Mouse (Mus musculus) neural tube, embryonic 11.5 days (tissue): ENCODE measurements around the gene Lingo1. TPM values are rescaled to one million over a fixed set of nuclear protein-coding genes. Genes with fewer than 3 reads are reported as not detected.

ENCODE experiments used
- ATAC-seq: fragments of 200-750 bp; cut with Nextera tagmentation; 2 replicates; pipeline ENCODE4 v1.8.0; 2017; ENCODE audit warnings: moderate number of reproducible peaks, mild to moderate bottlenecking, moderate TSS enrichment, moderate library complexity; ENCODE audit not compliant: insufficient read depth, low FRiP score, low TSS enrichment
- DNase-seq: peaks from one replicate; pipeline ENCODE4 v3.0.0-alpha.2; 2015; ENCODE audit warnings: low spot score
- H3K27ac ChIP-seq: fragments of 300-500 bp; sonication (generic); 2 replicates; pipeline ENCODE4 v1.5.1; 2014; ENCODE audit warnings: low read depth, mild to moderate bottlenecking, low read length
- H3K27me3 ChIP-seq: fragments of 300-500 bp; sonication (generic); 2 replicates; pipeline ENCODE4 v1.6.1; 2014; ENCODE audit warnings: mild to moderate bottlenecking, low read length, mixed read lengths; ENCODE audit not compliant: control insufficient read depth, insufficient read depth
- H3K36me3 ChIP-seq: fragments of 300-500 bp; sonication (generic); 2 replicates; pipeline ENCODE4 v1.6.1; 2014; ENCODE audit warnings: mild to moderate bottlenecking, low read length, moderate library complexity, mixed read lengths; ENCODE audit not compliant: control insufficient read depth, insufficient read depth
- H3K4me1 ChIP-seq: fragments of 300-500 bp; sonication (generic); 2 replicates; pipeline ENCODE4 v1.6.1; 2014; ENCODE audit warnings: low read length, mixed read lengths; ENCODE audit not compliant: control insufficient read depth, insufficient read depth
- H3K4me2 ChIP-seq: fragments of 300-500 bp; sonication (generic); 2 replicates; pipeline ENCODE4 v1.6.1; 2014; ENCODE audit warnings: low read depth, mild to moderate bottlenecking, moderate library complexity
- H3K4me3 ChIP-seq: fragments of 300-500 bp; sonication (generic); 2 replicates; pipeline ENCODE4 v1.5.1; 2014; ENCODE audit warnings: low read depth, low read length
- H3K9ac ChIP-seq: fragments of 300-500 bp; sonication (generic); 2 replicates; pipeline ENCODE4 v1.6.1; 2014; ENCODE audit warnings: mild to moderate bottlenecking, low read length
- H3K9me3 ChIP-seq: fragments of 300-500 bp; sonication (generic); 2 replicates; pipeline ENCODE4 v1.6.1; 2016; ENCODE audit warnings: low read length; ENCODE audit not compliant: control insufficient read depth
- WGBS: fragments of 180-500 bp; shearing (Covaris S2); extraction: QIAGEN DNeasy Blood & Tissue Kit; methylation state at CpG from one replicate; pipeline ENCODE4 v1.1.7; 2014; 5-methylcytosine and 5-hydroxymethylcytosine counted together
- polyA plus RNA-seq: library from polyadenylated mRNA; unstranded; fragments of >200 nt; fragmentation: Nextera tagmentation; extraction: Ambion mirVana; gene quantifications from 2 replicates; pipeline ENCODE4 v1.2.1, GENCODE M21; 2014

Gene Lingo1
- polyA plus RNA-seq, 1 experiment from 2014 or later = 14.7 TPM

DNA sequence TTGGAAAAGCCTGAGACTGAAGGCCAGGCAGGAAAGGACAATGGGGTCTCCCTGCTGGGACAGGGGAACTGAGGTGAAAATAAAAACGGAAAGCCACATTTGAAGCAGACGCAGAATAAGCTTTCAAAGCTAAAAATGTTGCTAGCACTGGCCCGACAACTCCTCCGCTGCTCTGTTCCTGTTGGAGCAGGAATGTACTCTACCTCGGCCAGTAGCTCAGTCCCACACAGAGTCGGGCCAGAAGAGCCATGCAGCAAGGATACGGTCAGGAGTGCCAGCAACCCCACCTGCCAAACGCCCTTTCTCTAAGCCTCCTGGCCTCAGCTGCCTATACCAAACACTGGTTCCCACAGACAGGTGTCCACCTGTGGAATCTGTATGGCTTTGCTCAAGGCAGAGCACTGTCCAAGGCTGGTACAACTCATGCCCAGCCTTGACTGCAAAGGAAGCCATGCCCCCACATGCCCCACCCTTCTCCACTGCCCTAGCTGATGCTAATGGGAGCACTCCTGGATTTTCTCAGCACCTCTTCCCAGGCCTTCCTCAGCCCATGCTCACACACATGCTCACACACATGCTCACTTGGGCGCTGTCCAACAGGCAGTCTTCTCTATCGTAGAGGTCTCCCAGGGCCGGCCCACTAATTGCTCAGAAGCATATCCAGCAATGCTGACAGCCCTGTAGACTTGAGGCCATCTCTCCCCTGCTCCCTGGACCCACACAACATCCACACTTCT, 74.0 kb downstream of the Lingo1 start:
- no peak overlapping the region for H3K4me3 ChIP-seq
- no peaks in the 10 kb centered on the region for H3K36me3 ChIP-seq
- H3K9ac ChIP-seq = no peak overlapping the region
- DNase-seq (no peak), ATAC-seq (no peak)
- no peaks in the 10 kb centered on the region for H3K4me1 ChIP-seq
- no peaks in the 10 kb centered on the region for H3K27me3 ChIP-seq
- H3K9me3 ChIP-seq = no peaks in the 10 kb centered on the region
- H3K4me2 ChIP-seq = no peak overlapping the region
- no peak overlapping the region for H3K27ac ChIP-seq
- WGBS = 80% methylated on average over 11 of the region's 11 CpGs

DNA sequence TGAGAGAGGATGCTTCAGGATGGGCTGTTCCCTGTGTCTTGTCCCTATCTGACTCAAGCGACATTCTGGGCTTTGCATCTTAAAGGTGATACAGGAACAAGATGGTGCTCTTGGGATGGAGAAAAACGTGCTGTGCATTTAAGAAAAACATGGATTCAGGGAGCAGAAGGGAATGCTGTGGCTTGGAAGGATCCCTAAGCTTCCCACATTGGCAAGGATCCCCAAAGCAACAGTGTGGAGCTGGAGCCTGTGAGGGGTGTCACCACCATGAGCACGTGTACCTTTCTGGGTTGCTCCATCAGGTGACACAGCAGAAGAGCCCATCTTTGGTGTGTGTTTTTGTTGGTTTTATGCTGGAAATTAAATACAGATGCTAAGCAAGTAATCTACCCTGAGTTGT, 77.3 kb downstream of the Lingo1 start:
- no peak overlapping the region for H3K4me2 ChIP-seq
- H3K9ac ChIP-seq = no peak overlapping the region
- H3K36me3 ChIP-seq = no peaks in the 10 kb centered on the region
- no peaks in the 10 kb centered on the region for H3K27me3 ChIP-seq
- H3K4me1 ChIP-seq = no peaks in the 10 kb centered on the region
- H3K9me3 ChIP-seq = no peaks in the 10 kb centered on the region
- ATAC-seq (no peak), DNase-seq (no peak)
- H3K27ac ChIP-seq = no peak overlapping the region
- H3K4me3 ChIP-seq = no peak overlapping the region
- 71% methylated on average over 3 of the region's 3 CpGs for WGBS

DNA sequence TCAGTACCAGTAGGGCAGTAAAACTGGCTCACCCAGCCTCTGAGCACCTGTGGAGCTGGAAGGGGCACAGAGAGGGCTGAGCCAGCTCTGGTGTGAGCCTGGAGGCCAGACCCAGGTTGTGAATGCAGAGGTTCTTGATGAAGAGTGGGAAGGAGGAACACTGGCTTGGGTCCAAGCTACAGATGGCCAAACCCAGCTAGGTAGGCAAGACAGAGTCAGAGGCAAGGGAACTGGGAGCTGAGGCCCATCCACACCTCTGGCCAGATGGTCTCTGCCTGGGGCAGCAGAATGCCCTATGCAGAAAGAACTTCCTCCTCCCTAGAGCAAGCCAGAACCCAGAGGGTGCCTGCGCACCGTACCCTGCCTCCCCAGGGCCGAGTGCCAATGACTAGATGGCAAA, 79.7 kb downstream of the Lingo1 start:
- Histone ChIP-seq H3K27me3 (no peaks in the 10 kb centered on the region), H3K36me3 (no peaks in the 10 kb centered on the region), H3K4me2 (no peak overlapping the region), H3K27ac (no peak overlapping the region), H3K4me1 (no peaks in the 10 kb centered on the region), H3K9ac (no peak overlapping the region), H3K9me3 (no peaks in the 10 kb centered on the region), H3K4me3 (no peak overlapping the region)
- no peak for DNase-seq
- no peak for ATAC-seq
- WGBS = 88% methylated on average over 3 of the region's 3 CpGs

DNA sequence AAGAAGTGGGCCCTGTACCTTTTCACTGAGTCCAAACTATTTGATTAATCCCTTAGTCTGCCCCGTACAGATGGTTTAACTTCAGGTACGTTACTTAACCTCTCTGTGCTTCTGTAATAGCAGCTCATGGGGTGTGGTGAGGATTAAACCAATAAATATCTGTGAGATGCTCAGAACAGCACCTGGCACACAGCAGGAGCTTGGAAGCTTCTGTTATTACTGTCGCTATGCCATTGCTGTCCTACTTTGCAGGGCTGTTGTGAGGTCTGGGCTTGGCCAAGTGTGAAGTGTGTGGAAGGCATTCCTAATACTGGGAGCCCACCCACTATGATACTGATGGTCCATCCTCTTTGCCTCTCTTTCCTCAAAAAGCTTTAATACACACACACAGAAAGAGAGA, 80.2 kb downstream of the Lingo1 start:
- H3K27me3 ChIP-seq = no peaks in the 10 kb centered on the region
- ATAC-seq (no peak), DNase-seq (no peak)
- WGBS = 83% methylated on average over 3 of the region's 3 CpGs
- H3K4me1 ChIP-seq = no peaks in the 10 kb centered on the region
- H3K4me2 ChIP-seq = no peak overlapping the region
- H3K9ac ChIP-seq = no peak overlapping the region
- no peaks in the 10 kb centered on the region for H3K36me3 ChIP-seq
- no peak overlapping the region for H3K4me3 ChIP-seq
- H3K9me3 ChIP-seq = no peaks in the 10 kb centered on the region
- no peak overlapping the region for H3K27ac ChIP-seq

DNA sequence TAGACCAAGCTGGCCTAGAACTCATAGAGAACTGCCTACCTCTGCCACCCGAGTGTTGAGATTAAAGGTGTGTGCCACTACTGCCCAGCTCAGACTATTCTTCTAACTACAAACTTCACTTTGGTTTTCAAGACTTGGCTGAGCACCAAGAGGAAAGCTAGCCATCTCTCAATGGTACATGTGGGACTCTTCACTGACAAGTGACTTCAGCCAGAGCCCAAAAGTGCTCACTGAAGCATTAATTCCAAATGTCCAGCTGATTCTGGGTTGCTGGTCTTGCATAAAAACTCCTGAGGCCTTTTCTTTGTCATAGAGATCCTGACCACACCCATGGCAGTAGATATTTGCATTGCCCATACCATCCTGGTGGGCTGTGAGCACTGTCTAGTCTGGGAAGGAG, 81.9 kb downstream of the Lingo1 start:
- no peak overlapping the region for H3K9ac ChIP-seq
- no peaks in the 10 kb centered on the region for H3K36me3 ChIP-seq
- ATAC-seq (no peak), DNase-seq (no peak)
- no peak overlapping the region for H3K4me2 ChIP-seq
- H3K4me3 ChIP-seq = no peak overlapping the region
- H3K27me3 ChIP-seq = no peaks in the 10 kb centered on the region
- whole genome bisulfite sequencing = 75% methylated on average over 1 of the region's 1 CpGs
- no peaks in the 10 kb centered on the region for H3K4me1 ChIP-seq
- H3K9me3 ChIP-seq = no peaks in the 10 kb centered on the region
- no peak overlapping the region for H3K27ac ChIP-seq

DNA sequence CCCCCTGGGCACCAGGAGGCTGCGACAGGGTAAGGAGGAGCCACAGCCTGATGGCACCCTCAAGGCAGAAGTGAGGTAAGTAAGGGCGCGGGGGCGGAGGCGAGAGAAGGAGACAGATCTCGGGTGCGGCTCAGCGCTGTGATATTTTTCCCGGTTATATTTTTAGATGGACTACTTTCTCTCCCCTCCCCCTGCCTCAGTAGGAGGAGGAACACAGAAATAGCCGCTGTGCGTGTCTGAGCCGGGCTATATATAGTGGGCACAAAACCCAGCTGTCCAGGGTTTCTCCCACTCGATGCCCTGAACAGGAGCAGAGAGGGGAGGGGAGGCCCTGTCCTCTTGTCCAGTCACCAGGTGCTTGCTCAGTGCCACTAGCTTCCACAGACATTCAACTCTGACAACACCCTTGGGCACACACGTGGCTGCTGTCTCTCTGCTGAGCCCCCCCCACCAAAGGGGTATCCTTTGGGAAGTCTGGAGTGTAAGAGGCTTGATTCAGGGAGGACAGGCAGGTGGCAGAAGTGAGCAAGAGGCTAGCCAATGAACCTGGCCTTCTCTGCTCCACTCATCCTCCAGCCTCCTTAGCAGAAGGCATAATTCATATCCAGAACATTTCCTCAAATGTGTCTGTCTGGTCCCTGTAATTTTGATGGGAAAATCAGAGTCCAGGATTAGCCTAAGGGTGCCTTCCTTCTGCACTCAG, 83.5 kb downstream of the Lingo1 start:
- Histone ChIP-seq H3K27me3 (no peaks in the 10 kb centered on the region), H3K27ac (no peak overlapping the region), H3K9ac (no peak overlapping the region), H3K36me3 (no peaks in the 10 kb centered on the region), H3K4me2 (no peak overlapping the region), H3K4me1 (no peaks in the 10 kb centered on the region), H3K9me3 (no peaks in the 10 kb centered on the region), H3K4me3 (no peak overlapping the region)
- DNase-seq (no peak), ATAC-seq (no peak)
- 70% methylated on average over 14 of the region's 14 CpGs for WGBS

DNA sequence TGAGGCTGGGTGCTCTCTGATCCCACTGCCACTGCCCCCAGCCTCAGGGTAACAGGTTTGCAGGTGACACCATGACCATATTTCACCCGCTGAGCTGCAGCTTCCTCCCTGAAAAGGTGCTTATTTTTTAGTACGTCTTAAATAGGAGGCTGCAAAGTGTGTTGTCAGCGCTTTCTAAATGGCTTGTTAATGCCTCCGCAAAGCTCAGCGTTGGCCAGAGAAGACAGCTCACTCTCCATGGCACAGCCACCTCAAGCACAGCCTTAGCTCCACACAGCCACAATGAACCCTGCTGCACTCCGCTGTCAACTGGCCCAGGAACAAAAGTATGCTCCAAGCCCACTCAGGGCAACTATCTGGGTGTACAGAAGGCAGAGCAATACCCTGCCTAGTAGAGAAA, 85.3 kb downstream of the Lingo1 start:
- ATAC-seq = no peak
- WGBS = 84% methylated on average over 6 of the region's 6 CpGs
- DNase-seq = no peak
- H3K4me2 ChIP-seq = no peak overlapping the region
- no peaks in the 10 kb centered on the region for H3K36me3 ChIP-seq
- H3K9me3 ChIP-seq = no peaks in the 10 kb centered on the region
- H3K27ac ChIP-seq = no peak overlapping the region
- no peak overlapping the region for H3K4me3 ChIP-seq
- no peaks in the 10 kb centered on the region for H3K27me3 ChIP-seq
- H3K9ac ChIP-seq = no peak overlapping the region
- 0 out of 2 replicates have a peak, but pooled peaks cover 4% of the 10 kb centered on the region for H3K4me1 ChIP-seq

DNA sequence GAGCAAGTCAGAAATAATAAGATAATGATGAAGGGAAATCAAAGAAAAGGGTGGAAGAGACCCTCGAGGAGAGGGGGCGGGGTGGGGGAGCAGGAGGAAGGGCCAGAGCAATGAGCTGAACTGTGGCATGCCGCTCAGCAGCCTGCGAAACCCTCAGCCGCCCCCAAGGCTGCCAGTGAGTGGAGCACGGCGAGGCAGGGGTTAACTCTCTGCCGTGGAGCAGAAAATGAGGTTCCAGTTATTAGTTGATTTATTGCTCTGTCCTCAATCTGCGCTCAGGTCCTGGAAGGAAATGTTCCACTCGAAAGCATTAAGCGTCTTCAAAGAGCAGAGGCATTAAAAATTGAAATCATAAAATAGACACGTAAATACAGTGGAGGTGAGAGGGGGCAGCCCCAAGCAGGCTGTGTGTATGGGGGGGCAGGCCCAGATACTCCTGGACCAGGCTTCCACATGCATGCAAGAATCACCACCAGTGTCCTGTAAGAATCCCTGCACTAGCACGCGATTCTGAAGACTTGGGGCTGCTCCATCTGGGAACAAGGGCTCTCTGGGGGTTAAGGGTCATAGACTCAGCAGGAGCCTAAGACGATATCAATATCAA, 89.7 kb downstream of the Lingo1 start:
- Histone ChIP-seq H3K9me3 (no peaks in the 10 kb centered on the region), H3K4me3 (no peak overlapping the region), H3K36me3 (no peaks in the 10 kb centered on the region), H3K4me1 (0 out of 2 replicates have a peak, but pooled peaks cover 4% of the 10 kb centered on the region), H3K4me2 (no peak overlapping the region), H3K27me3 (no peaks in the 10 kb centered on the region), H3K27ac (no peak overlapping the region), H3K9ac (no peak overlapping the region)
- ATAC-seq (no peak), DNase-seq (peak; percentile 33)
- WGBS = 50% methylated on average over 15 of the region's 15 CpGs

DNA sequence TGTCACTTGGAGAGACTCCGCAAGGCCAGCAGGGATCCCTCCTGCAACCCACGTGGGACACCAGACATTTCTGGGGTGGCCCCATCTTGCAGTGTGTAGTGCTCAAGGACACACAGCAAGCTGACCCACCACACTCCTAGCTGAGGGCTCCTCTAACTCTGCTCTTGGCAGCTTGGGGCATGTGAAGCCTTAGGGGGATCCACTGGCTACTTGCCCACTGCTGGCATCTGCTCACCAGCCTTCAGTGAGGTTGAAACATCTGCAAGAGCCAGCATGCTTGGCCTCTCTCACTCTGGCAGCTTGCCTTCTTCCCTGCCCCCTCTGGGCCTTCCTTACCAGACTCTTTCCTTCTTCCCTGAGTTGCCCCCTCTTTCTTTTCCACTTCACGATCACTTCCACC, 94.9 kb downstream of the Lingo1 start:
- Histone ChIP-seq H3K4me2 (no peak overlapping the region), H3K9ac (no peak overlapping the region), H3K4me3 (no peak overlapping the region), H3K4me1 (no peaks in the 10 kb centered on the region), H3K27ac (no peak overlapping the region), H3K36me3 (no peaks in the 10 kb centered on the region), H3K27me3 (no peaks in the 10 kb centered on the region), H3K9me3 (no peaks in the 10 kb centered on the region)
- DNase-seq (no peak), ATAC-seq (no peak)
- WGBS = 87% methylated on average over 3 of the region's 3 CpGs
